Mouse (Mus musculus): ENCODE data around the gene Agpat2. TPM values are rescaled to one million over a fixed set of nuclear protein-coding genes. Genes with fewer than 3 reads are reported as not detected.

Gene Agpat2
- polyA plus RNA-seq, 1 experiment from 2014 or later, result 17.8 TPM

DNA sequence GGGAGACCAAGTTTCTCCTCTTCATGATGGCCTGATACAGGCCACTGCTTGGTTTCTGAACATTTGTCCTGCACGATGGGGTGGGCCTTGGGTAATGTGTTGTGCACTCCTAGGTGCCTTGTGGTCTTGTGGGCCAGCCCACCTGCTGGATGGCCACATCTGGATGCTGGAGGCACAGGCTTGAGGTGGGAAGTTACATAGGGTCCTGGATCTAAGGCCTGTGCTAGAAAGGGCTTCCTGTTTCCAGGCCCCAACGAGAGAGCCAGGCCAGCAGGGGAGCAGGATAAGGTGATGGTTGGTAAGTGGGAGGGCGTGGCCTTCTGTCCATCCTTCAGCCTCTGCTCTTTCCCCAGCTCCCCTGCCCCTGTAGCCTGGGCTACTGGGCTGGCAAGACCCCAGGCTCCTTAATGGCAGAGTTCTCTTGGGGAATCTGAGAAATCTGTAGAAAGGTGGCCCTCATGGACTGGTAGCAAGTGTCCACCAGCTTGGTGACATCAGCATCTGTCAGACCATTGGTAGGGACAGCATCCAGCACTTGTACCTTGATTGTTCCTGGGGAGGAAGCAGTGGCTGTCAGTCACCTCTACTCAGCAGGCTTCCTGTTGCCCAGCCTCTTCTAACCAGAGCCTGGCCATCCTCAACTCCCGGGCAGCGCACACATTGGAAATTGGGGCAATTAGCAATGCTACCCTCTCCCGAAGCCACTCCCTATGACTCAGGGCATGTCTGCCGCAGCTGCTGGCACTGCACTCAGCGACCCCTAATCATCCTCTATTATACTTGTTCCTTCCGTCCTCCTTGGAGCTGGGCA, 10.8 kb downstream of the Agpat2 start:
- no peaks in the 10 kb centered on the region for H3K27me3 ChIP-seq
- no peak overlapping the region for H3K4me3 ChIP-seq
- ATAC-seq (ENCODE audit: insufficient number of reproducible peaks, insufficient read depth, low FRiP score, low TSS enrichment), result no peak
- H3K4me1 ChIP-seq, result peaks cover 4% of the 10 kb centered on the region; the same call in 1 of the 2 replicates
- no peak overlapping the region for H3K27ac ChIP-seq
- H3K9me3 ChIP-seq, result no peaks in the 10 kb centered on the region
- 57% methylated on average over 9 of the region's 9 CpGs for WGBS
- H3K9ac ChIP-seq, result no peak overlapping the region
- H3K4me2 ChIP-seq (replicated peaks), result no peak overlapping the region
- H3K36me3 ChIP-seq, result 0 out of 2 replicates have a peak, but pooled peaks cover 5% of the 10 kb centered on the region

DNA sequence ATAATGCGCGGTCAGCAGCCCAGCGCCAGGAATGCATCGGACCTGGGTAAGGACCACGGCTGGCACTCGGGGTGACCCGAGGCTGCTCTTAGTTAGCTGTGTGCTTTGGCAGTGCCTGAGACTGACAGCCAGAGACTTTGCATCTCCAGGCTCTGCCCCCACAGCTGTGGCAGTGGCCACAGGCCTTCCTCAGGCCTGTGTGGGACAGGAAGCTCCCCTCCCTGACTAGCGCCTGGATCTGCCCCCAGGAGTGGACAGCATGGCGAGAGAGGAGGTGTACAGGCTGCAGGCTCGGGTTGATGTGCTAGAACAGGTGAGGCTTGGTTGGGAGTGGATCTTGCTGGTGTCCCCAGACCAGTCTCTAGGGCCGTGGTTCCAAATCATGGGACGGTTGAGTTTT, 12.8 kb downstream of the Agpat2 start:
- no peak overlapping the region for H3K9ac ChIP-seq
- no peaks in the 10 kb centered on the region for H3K9me3 ChIP-seq
- no peak overlapping the region for H3K27ac ChIP-seq
- H3K36me3 ChIP-seq, result 0 out of 2 replicates have a peak, but pooled peaks cover 5% of the 10 kb centered on the region
- ATAC-seq (ENCODE audit: insufficient number of reproducible peaks, insufficient read depth, low FRiP score, low TSS enrichment), result no peak
- H3K4me3 ChIP-seq, result no peak overlapping the region
- H3K27me3 ChIP-seq, result no peaks in the 10 kb centered on the region
- no peak overlapping the region for H3K4me2 ChIP-seq (replicated peaks)
- H3K4me1 ChIP-seq, result peaks cover 17% of the 10 kb centered on the region; the same call in 1 of the 2 replicates
- 82% methylated on average over 12 of the region's 12 CpGs for WGBS

- Histone ChIP-seq H3K36me3 (0 out of 2 replicates have a peak, but pooled peaks cover 5% of the 10 kb centered on the region), H3K4me2 (replicated peaks) (no peak overlapping the region), H3K4me1 (peaks cover 17% of the 10 kb centered on the region; the same call in 1 of the 2 replicates), H3K9me3 (no peaks in the 10 kb centered on the region), H3K4me3 (no peak overlapping the region), H3K9ac (no peak overlapping the region), H3K27ac (no peak overlapping the region), H3K27me3 (no peaks in the 10 kb centered on the region)
- 91% methylated on average over 7 of the region's 7 CpGs for WGBS
- no peak for ATAC-seq (ENCODE audit: insufficient number of reproducible peaks, insufficient read depth, low FRiP score, low TSS enrichment)
These were observed 13.3 kb downstream of the Agpat2 start for GRCm38 (mm10) chr2:26590962-26591361.

DNA sequence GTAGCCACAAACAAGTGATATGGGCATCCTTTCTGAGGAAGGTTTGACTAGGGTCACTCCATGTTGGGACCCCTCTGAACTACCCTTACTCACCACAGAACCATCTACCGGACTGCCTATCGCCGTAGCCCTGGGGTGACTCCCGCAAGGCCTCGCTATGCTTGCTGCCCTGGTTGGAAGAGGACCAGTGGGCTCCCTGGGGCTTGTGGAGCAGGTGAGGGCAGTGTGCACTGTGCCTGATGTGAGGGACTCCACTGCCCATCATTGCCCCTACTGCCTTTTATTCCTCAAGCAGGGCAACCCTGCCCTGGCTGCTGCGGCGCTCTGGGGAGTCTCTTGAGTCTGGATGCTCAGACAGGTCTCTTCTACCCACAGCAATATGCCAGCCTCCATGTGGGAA, 13.9 kb downstream of the Agpat2 start:
- H3K9ac ChIP-seq, result 0 out of 2 replicates have a peak overlapping the region, but pooled peaks have one; percentile 20
- H3K4me3 ChIP-seq, result no peak overlapping the region
- peaks cover 17% of the 10 kb centered on the region; the same call in 1 of the 2 replicates for H3K4me1 ChIP-seq
- H3K9me3 ChIP-seq, result no peaks in the 10 kb centered on the region
- WGBS, result 92% methylated on average over 7 of the region's 7 CpGs
- H3K27me3 ChIP-seq, result no peaks in the 10 kb centered on the region
- no peak overlapping the region for H3K4me2 ChIP-seq (replicated peaks)
- 0 out of 2 replicates have a peak, but pooled peaks cover 5% of the 10 kb centered on the region for H3K36me3 ChIP-seq
- no peak overlapping the region for H3K27ac ChIP-seq
- no peak for ATAC-seq (ENCODE audit: insufficient number of reproducible peaks, insufficient read depth, low FRiP score, low TSS enrichment)

- no peak for ATAC-seq (ENCODE audit: insufficient number of reproducible peaks, insufficient read depth, low FRiP score, low TSS enrichment)
- no peak overlapping the region for H3K9ac ChIP-seq
- H3K9me3 ChIP-seq, result no peaks in the 10 kb centered on the region
- no peak overlapping the region for H3K4me3 ChIP-seq
- H3K27ac ChIP-seq, result no peak overlapping the region
- WGBS, result 89% methylated on average over 10 of the region's 10 CpGs
- H3K4me1 ChIP-seq, result peaks cover 17% of the 10 kb centered on the region; the same call in 1 of the 2 replicates
- H3K36me3 ChIP-seq, result 0 out of 2 replicates have a peak, but pooled peaks cover 5% of the 10 kb centered on the region
- H3K27me3 ChIP-seq, result no peaks in the 10 kb centered on the region
- H3K4me2 ChIP-seq (replicated peaks), result no peak overlapping the region
These were observed 14.9 kb downstream of the Agpat2 start for GRCm38 (mm10) chr2:26589284-26589683.

DNA sequence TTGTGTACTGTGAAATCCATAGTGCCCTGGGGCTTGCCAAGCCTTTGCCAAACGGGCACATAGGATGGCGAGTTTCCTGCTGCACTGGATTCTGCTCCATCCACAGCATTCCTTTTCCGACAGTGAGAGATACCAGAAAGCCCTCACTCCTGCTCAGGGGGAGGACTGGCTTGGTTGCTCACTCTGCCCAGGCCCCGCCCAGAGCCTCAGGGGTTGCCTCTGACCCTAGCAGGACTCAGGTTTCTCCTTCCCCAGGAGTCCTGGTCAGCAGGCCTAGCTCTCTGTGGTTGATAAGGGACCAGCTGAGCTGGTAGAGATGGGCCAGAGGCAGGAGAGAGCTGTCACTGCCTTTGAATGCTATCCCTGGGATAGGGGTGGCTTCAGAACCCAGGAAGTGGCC, 15.6 kb downstream of the Agpat2 start:
- no peak for ATAC-seq (ENCODE audit: insufficient number of reproducible peaks, insufficient read depth, low FRiP score, low TSS enrichment)
- Histone ChIP-seq H3K4me1 (peaks cover 17% of the 10 kb centered on the region; the same call in 1 of the 2 replicates), H3K4me3 (0 out of 2 replicates have a peak overlapping the region, but pooled peaks have one; percentile 1), H3K9ac (peak overlapping the region; percentile 12; the same call in 1 of the 2 replicates), H3K27ac (peak overlapping the region; percentile 4; the same call in 1 of the 2 replicates), H3K9me3 (no peaks in the 10 kb centered on the region), H3K27me3 (no peaks in the 10 kb centered on the region), H3K4me2 (replicated peaks) (peak overlapping the region; percentile 51), H3K36me3 (0 out of 2 replicates have a peak, but pooled peaks cover 5% of the 10 kb centered on the region)
- WGBS, result 31% methylated on average over 4 of the region's 4 CpGs

DNA sequence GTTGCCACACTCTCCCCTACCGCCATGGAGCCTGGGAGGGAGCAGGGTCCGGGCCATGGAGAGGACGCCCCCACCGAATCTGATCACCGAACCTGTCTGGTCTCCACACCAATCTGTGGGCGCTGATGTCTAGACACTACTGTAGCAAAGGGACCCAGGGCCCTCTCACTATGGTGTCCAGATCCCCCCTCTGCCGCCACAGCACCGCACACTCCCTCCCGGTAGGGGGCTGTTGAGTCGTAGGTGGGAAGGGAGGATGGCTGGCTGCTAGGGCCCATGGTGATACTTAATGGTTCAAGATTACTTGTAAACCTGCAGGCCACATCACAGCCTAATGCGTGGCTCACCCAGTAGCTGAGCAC, 17.2 kb downstream of the Agpat2 start:
- Histone ChIP-seq H3K4me2 (replicated peaks) (peak overlapping the region; percentile 51), H3K4me1 (peaks cover 17% of the 10 kb centered on the region; the same call in 1 of the 2 replicates), H3K36me3 (0 out of 2 replicates have a peak, but pooled peaks cover 3% of the 10 kb centered on the region), H3K27ac (peak overlapping the region; percentile 4; the same call in 1 of the 2 replicates), H3K9ac (peak overlapping the region; percentile 66), H3K9me3 (no peaks in the 10 kb centered on the region), H3K27me3 (no peaks in the 10 kb centered on the region), H3K4me3 (peak overlapping the region; percentile 58)
- ATAC-seq (ENCODE audit: insufficient number of reproducible peaks, insufficient read depth, low FRiP score, low TSS enrichment), result no peak; the same call in 1 of the 2 replicates
- WGBS, result 7% methylated on average over 11 of the region's 11 CpGs

- Histone ChIP-seq H3K36me3 (no peaks in the 10 kb centered on the region), H3K27ac (peak within 1 kb of the TSS; percentile 64), H3K4me3 (peak within 1 kb of the TSS; percentile 58), H3K9ac (peak within 1 kb of the TSS; percentile 66), H3K27me3 (no peaks in the 10 kb centered on the region), H3K9me3 (no peaks in the 10 kb centered on the region), H3K4me1 (peaks cover 17% of the 10 kb centered on the region; the same call in 1 of the 2 replicates), H3K4me2 (replicated peaks) (peak within 1 kb of the TSS; percentile 51)
- ATAC-seq (ENCODE audit: insufficient number of reproducible peaks, insufficient read depth, low FRiP score, low TSS enrichment), result peak; percentile 58
- WGBS, result under 1% methylated on average over 61 of the region's 65 CpGs
These were observed 17.7 kb downstream of the Agpat2 start, which contains the start of gene Gm20532 for GRCm38 (mm10) chr2:26586294-26587043. Gm20532 (plus strand) TSS chr2:26586639.

GRCm38 (mm10) chr2:26585713-26586112, 18.5 kb downstream of the Agpat2 start:
- peak overlapping the region; percentile 58 for H3K4me3 ChIP-seq
- H3K27me3 ChIP-seq, result no peaks in the 10 kb centered on the region
- H3K27ac ChIP-seq, result peak overlapping the region; percentile 64
- no peak overlapping the region for H3K4me2 ChIP-seq (replicated peaks)
- peak overlapping the region; percentile 15; the same call in 1 of the 2 replicates for H3K9ac ChIP-seq
- WGBS, result 62% methylated on average over 6 of the region's 6 CpGs
- H3K4me1 ChIP-seq, result peaks cover 17% of the 10 kb centered on the region; the same call in 1 of the 2 replicates
- no peaks in the 10 kb centered on the region for H3K36me3 ChIP-seq
- no peak for ATAC-seq (ENCODE audit: insufficient number of reproducible peaks, insufficient read depth, low FRiP score, low TSS enrichment)
- H3K9me3 ChIP-seq, result no peaks in the 10 kb centered on the region

- 65% methylated on average over 11 of the region's 11 CpGs for WGBS
- Histone ChIP-seq H3K4me3 (peak overlapping the region; percentile 12; the same call in 1 of the 2 replicates), H3K27me3 (no peaks in the 10 kb centered on the region), H3K36me3 (no peaks in the 10 kb centered on the region), H3K9me3 (no peaks in the 10 kb centered on the region), H3K4me2 (replicated peaks) (no peak overlapping the region), H3K4me1 (peaks cover 16% of the 10 kb centered on the region), H3K9ac (peak overlapping the region; percentile 8; the same call in 1 of the 2 replicates), H3K27ac (0 out of 2 replicates have a peak overlapping the region, but pooled peaks have one; percentile 47)
- ATAC-seq (ENCODE audit: insufficient number of reproducible peaks, insufficient read depth, low FRiP score, low TSS enrichment), result no peak
These were observed 20.6 kb downstream of the Agpat2 start for GRCm38 (mm10) chr2:26583640-26584039.

GRCm38 (mm10) chr2:26582741-26583140, 21.5 kb downstream of the Agpat2 start:
- WGBS, result 76% methylated on average over 7 of the region's 7 CpGs
- Histone ChIP-seq H3K4me2 (replicated peaks) (no peak overlapping the region), H3K27ac (no peak overlapping the region), H3K9ac (no peak overlapping the region), H3K4me3 (no peak overlapping the region), H3K4me1 (peaks cover 17% of the 10 kb centered on the region), H3K27me3 (no peaks in the 10 kb centered on the region), H3K36me3 (no peaks in the 10 kb centered on the region), H3K9me3 (no peaks in the 10 kb centered on the region)
- ATAC-seq (ENCODE audit: insufficient number of reproducible peaks, insufficient read depth, low FRiP score, low TSS enrichment), result no peak

Measured in embryonic facial prominence, embryonic 12.5 days (tissue).